Mouse (Mus musculus) embryonic facial prominence, embryonic 11.5 days (tissue): ENCODE data around the gene Olig3. TPM values are rescaled to one million over a fixed set of nuclear protein-coding genes. Genes with fewer than 3 reads are reported as not detected.

Experiments used
- ATAC-seq: fragments of 200-750 bp; cut with Nextera tagmentation; replicated peaks from 2 replicates; pipeline ENCODE4 v1.8.0; 2017; ENCODE audit warnings: low read depth; ENCODE audit not compliant: insufficient number of reproducible peaks, low FRiP score, low TSS enrichment
- DNase-seq: peaks from one replicate; pipeline ENCODE4 v3.0.0-alpha.2; 2015; ENCODE audit warnings: low spot score
- H3K27ac ChIP-seq: fragments of 300-500 bp; sonication (generic); replicated peaks from 2 replicates; pipeline ENCODE4 v1.5.1; 2014; ENCODE audit warnings: mild to moderate bottlenecking, low read depth, low read length, control low read depth
- H3K27me3 ChIP-seq: fragments of 300-500 bp; sonication (generic); 2 replicates; pipeline ENCODE4 v1.6.1; 2014; ENCODE audit warnings: mild to moderate bottlenecking, low read length, moderate library complexity, mixed read lengths; ENCODE audit not compliant: control insufficient read depth, insufficient read depth
- H3K36me3 ChIP-seq: fragments of 300-500 bp; sonication (generic); replicated peaks from 2 replicates; pipeline ENCODE4 v1.6.1; 2014; ENCODE audit warnings: low read depth, mild to moderate bottlenecking, low read length, moderate library complexity, mixed read lengths; ENCODE audit not compliant: control insufficient read depth, insufficient read depth
- H3K4me1 ChIP-seq: fragments of 300-500 bp; sonication (generic); 2 replicates; pipeline ENCODE4 v1.6.1; 2014; ENCODE audit warnings: low read length, mixed read lengths; ENCODE audit not compliant: control insufficient read depth, insufficient read depth
- H3K4me2 ChIP-seq: fragments of 300-500 bp; sonication (generic); 2 replicates; pipeline ENCODE4 v1.6.1; 2014; ENCODE audit warnings: low read depth, mild to moderate bottlenecking, control low read depth, low read length, moderate library complexity
- H3K4me3 ChIP-seq: fragments of 300-500 bp; sonication (generic); 2 replicates; pipeline ENCODE4 v1.5.1; 2014; ENCODE audit warnings: low read depth, low read length, control low read depth
- H3K9ac ChIP-seq: fragments of 300-500 bp; sonication (generic); replicated peaks from 2 replicates; pipeline ENCODE4 v1.6.1; 2014; ENCODE audit warnings: mild to moderate bottlenecking, control low read depth, low read length
- H3K9me3 ChIP-seq: fragments of 300-500 bp; sonication (generic); replicated peaks from 2 replicates; pipeline ENCODE4 v1.6.1; 2016; ENCODE audit warnings: mild to moderate bottlenecking, low read length, inconsistent platforms, mixed read lengths; ENCODE audit not compliant: control insufficient read depth
- WGBS: fragments of 180-500 bp; shearing (Covaris S2); extraction: QIAGEN DNeasy Blood & Tissue Kit; methylation state at CpG from one replicate; pipeline ENCODE4 v1.1.7; 2014; 5-methylcytosine and 5-hydroxymethylcytosine counted together
- polyA plus RNA-seq: library from polyadenylated mRNA; unstranded; fragments of >200 nt; fragmentation: Nextera tagmentation; extraction: Ambion mirVana; gene quantifications from 2 replicates; pipeline ENCODE4 v1.2.1, GENCODE M21; 2014

Gene Olig3
- polyA plus RNA-seq, 1 experiment from 2014 or later, result 1.4 TPM

GRCm38 (mm10) chr10:19384176-19384575, 27.8 kb downstream of the Olig3 start:
- no peaks in the 10 kb centered on the region for H3K36me3 ChIP-seq
- 83% methylated on average over 3 of the region's 3 CpGs for WGBS
- no peak overlapping the region for H3K4me2 ChIP-seq
- no peaks in the 10 kb centered on the region for H3K27me3 ChIP-seq
- no peaks in the 10 kb centered on the region for H3K4me1 ChIP-seq
- no peak for DNase-seq
- no peak for ATAC-seq
- H3K9me3 ChIP-seq, result no peaks in the 10 kb centered on the region
- no peak overlapping the region for H3K4me3 ChIP-seq
- H3K27ac ChIP-seq, result no peak overlapping the region
- H3K9ac ChIP-seq, result no peak overlapping the region

- H3K27me3 ChIP-seq, result no peaks in the 10 kb centered on the region
- no peak overlapping the region for H3K27ac ChIP-seq
- no peak overlapping the region for H3K4me2 ChIP-seq
- H3K9me3 ChIP-seq, result no peaks in the 10 kb centered on the region
- 86% methylated on average over 4 of the region's 4 CpGs for WGBS
- no peaks in the 10 kb centered on the region for H3K4me1 ChIP-seq
- H3K9ac ChIP-seq, result no peak overlapping the region
- no peak overlapping the region for H3K4me3 ChIP-seq
- DNase-seq (no peak), ATAC-seq (no peak)
- no peaks in the 10 kb centered on the region for H3K36me3 ChIP-seq
These were observed 35.5 kb downstream of the Olig3 start for GRCm38 (mm10) chr10:19391819-19392218.

- Histone ChIP-seq H3K4me1 (no peaks in the 10 kb centered on the region), H3K36me3 (no peaks in the 10 kb centered on the region), H3K27me3 (no peaks in the 10 kb centered on the region), H3K27ac (no peak overlapping the region), H3K4me2 (no peak overlapping the region), H3K9me3 (no peaks in the 10 kb centered on the region), H3K9ac (no peak overlapping the region), H3K4me3 (no peak overlapping the region)
- WGBS, result 33% methylated on average over 9 of the region's 9 CpGs
- ATAC-seq, result peak; percentile 72; the same call in 1 of the 2 replicates
- DNase-seq, result peak; percentile 4
These were observed 40.3 kb downstream of the Olig3 start for GRCm38 (mm10) chr10:19396485-19397137.

GRCm38 (mm10) chr10:19397396-19397795, 41.1 kb downstream of the Olig3 start:
- H3K4me2 ChIP-seq, result no peak overlapping the region
- no peak overlapping the region for H3K9ac ChIP-seq
- H3K4me1 ChIP-seq, result no peaks in the 10 kb centered on the region
- DNase-seq (no peak), ATAC-seq (no peak)
- H3K27me3 ChIP-seq, result no peaks in the 10 kb centered on the region
- no peaks in the 10 kb centered on the region for H3K36me3 ChIP-seq
- WGBS, result 86% methylated on average over 12 of the region's 12 CpGs
- no peaks in the 10 kb centered on the region for H3K9me3 ChIP-seq
- H3K4me3 ChIP-seq, result no peak overlapping the region
- H3K27ac ChIP-seq, result no peak overlapping the region

GRCm38 (mm10) chr10:19401136-19401535, 44.8 kb downstream of the Olig3 start:
- no peak overlapping the region for H3K9ac ChIP-seq
- no peak overlapping the region for H3K4me3 ChIP-seq
- no peaks in the 10 kb centered on the region for H3K4me1 ChIP-seq
- DNase-seq, result peak; percentile 45
- H3K4me2 ChIP-seq, result no peak overlapping the region
- no peak overlapping the region for H3K27ac ChIP-seq
- WGBS, result 17% methylated on average over 5 of the region's 5 CpGs
- no peaks in the 10 kb centered on the region for H3K27me3 ChIP-seq
- 0 out of 2 replicates have a peak, but pooled peaks have one; percentile 29 for ATAC-seq
- no peaks in the 10 kb centered on the region for H3K9me3 ChIP-seq
- H3K36me3 ChIP-seq, result no peaks in the 10 kb centered on the region

DNA sequence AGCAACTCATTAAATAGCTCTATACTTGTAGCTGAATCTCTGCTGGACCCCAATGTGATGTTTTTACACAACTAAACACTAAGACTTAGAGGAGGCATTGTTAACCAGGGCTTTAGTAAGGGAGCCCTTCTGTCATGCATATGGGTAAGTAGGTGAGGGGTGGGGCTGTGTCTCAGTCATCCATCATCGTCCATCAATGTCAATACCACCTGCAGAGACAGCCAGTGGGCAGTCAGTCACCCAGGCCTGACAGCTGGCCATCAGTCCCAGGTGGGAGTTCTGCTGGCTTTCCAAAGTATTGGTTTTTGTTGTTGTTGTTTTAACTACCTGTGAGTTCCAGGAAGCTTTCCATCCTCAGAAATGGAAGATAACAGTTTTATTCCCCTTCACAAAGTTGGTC, 48.1 kb downstream of the Olig3 start:
- Histone ChIP-seq H3K4me3 (no peak overlapping the region), H3K4me2 (no peak overlapping the region), H3K36me3 (no peaks in the 10 kb centered on the region), H3K9ac (no peak overlapping the region), H3K4me1 (no peaks in the 10 kb centered on the region), H3K27me3 (no peaks in the 10 kb centered on the region), H3K27ac (no peak overlapping the region), H3K9me3 (no peaks in the 10 kb centered on the region)
- no peak for DNase-seq
- WGBS, result 8% methylated on average over 1 of the region's 1 CpGs
- no peak for ATAC-seq

- Histone ChIP-seq H3K4me1 (no peaks in the 10 kb centered on the region), H3K36me3 (no peaks in the 10 kb centered on the region), H3K27ac (no peak overlapping the region), H3K27me3 (no peaks in the 10 kb centered on the region), H3K4me3 (no peak overlapping the region), H3K9me3 (no peaks in the 10 kb centered on the region), H3K9ac (no peak overlapping the region), H3K4me2 (no peak overlapping the region)
- no peak for DNase-seq
- no peak for ATAC-seq
- 43% methylated on average over 1 of the region's 1 CpGs for WGBS
These were observed 49.6 kb downstream of the Olig3 start for GRCm38 (mm10) chr10:19405959-19406358.

- Histone ChIP-seq H3K9ac (no peak overlapping the region), H3K4me2 (no peak overlapping the region), H3K27me3 (no peaks in the 10 kb centered on the region), H3K4me1 (no peaks in the 10 kb centered on the region), H3K27ac (no peak overlapping the region), H3K4me3 (no peak overlapping the region), H3K9me3 (no peaks in the 10 kb centered on the region), H3K36me3 (no peaks in the 10 kb centered on the region)
- WGBS, result 84% methylated on average over 3 of the region's 3 CpGs
- DNase-seq, result no peak
- no peak for ATAC-seq
These were observed 50.8 kb downstream of the Olig3 start for GRCm38 (mm10) chr10:19407168-19407567.
